Mouse (Mus musculus) forebrain, embryonic 14.5 days (tissue): ENCODE measurements at regions not wholly inside any gene's neighbourhood (a gene's known extent, or its start where the extent isn't known, plus 50 kb on each side); places are given as distances from the start of the nearest gene placed in this dataset.
A peak's percentile ranks its signal among the peaks of the same experiment; 100 is the strongest.

Source experiments
- ATAC-seq: fragments of 200-750 bp; cut with Nextera tagmentation; 2 replicates; pipeline ENCODE4 v1.8.0; 2017; ENCODE audit warnings: mild to moderate bottlenecking, moderate library complexity
- DNase-seq: peaks from one replicate; pipeline ENCODE4 v3.0.0-alpha.2; 2015; ENCODE audit warnings: low spot score
- H3K27ac ChIP-seq: fragments of 300-500 bp; sonication (generic); 2 replicates; pipeline ENCODE4 v1.5.1; 2014; ENCODE audit warnings: low read depth, mild to moderate bottlenecking, control low read depth, low read length, moderate library complexity
- H3K27me3 ChIP-seq: fragments of 300-500 bp; sonication (generic); replicated peaks from 2 replicates; pipeline ENCODE4 v1.6.1; 2014; ENCODE audit warnings: low read length, control low read depth, mixed read lengths; ENCODE audit not compliant: control insufficient read depth, insufficient read depth
- H3K36me3 ChIP-seq: fragments of 300-500 bp; sonication (generic); 2 replicates; pipeline ENCODE4 v1.6.1; 2014; ENCODE audit warnings: low read length, control low read depth; ENCODE audit not compliant: control insufficient read depth, insufficient read depth
- H3K4me1 ChIP-seq: fragments of 300-500 bp; sonication (generic); 2 replicates; pipeline ENCODE4 v1.6.1; 2014; ENCODE audit warnings: antibody characterized with exemption, low read length, control low read depth; ENCODE audit not compliant: control insufficient read depth, insufficient read depth
- H3K4me2 ChIP-seq: fragments of 300-500 bp; sonication (generic); 2 replicates; pipeline ENCODE4 v1.6.1; 2014; ENCODE audit warnings: mild to moderate bottlenecking, control low read depth, low read length
- H3K4me3 ChIP-seq: fragments of 300-500 bp; sonication (generic); 2 replicates; pipeline ENCODE4 v1.5.1; 2014; ENCODE audit warnings: low read depth, low read length, control low read depth
- H3K9ac ChIP-seq: fragments of 300-500 bp; sonication (generic); 2 replicates; pipeline ENCODE4 v1.6.1; 2014; ENCODE audit warnings: mild to moderate bottlenecking, low read length, control low read depth, moderate library complexity
- H3K9me3 ChIP-seq: fragments of 300-500 bp; sonication (generic); replicated peaks from 2 replicates; pipeline ENCODE4 v1.6.1; 2016; ENCODE audit warnings: low read length, control low read depth, mixed read lengths; ENCODE audit not compliant: control insufficient read depth
- WGBS: fragments of 180-500 bp; shearing (Covaris S2); extraction: QIAGEN DNeasy Blood & Tissue Kit; methylation state at CpG from one replicate; pipeline ENCODE4 v1.1.7; 2014; 5-methylcytosine and 5-hydroxymethylcytosine counted together

- no peak overlapping the region for H3K27ac ChIP-seq
- no peaks in the 10 kb centered on the region for H3K4me1 ChIP-seq
- H3K27me3 ChIP-seq: no peaks in the 10 kb centered on the region
- no peaks in the 10 kb centered on the region for H3K36me3 ChIP-seq
- no peak overlapping the region for H3K4me3 ChIP-seq
- H3K4me2 ChIP-seq: no peak overlapping the region
- no peaks in the 10 kb centered on the region for H3K9me3 ChIP-seq
- 95% methylated on average over 1 of the region's 1 CpGs for WGBS
- ATAC-seq: no peak
- H3K9ac ChIP-seq: no peak overlapping the region
- DNase-seq: no peak
Observed at GRCm38 (mm10) chr1:169033517-169033916, 497.7 kb downstream of the Nuf2 start.

GRCm38 (mm10) chr1:169031849-169032542 lies 499.3 kb downstream of the Nuf2 start:
- ATAC-seq (no peak), DNase-seq (no peak)
- H3K36me3 ChIP-seq: no peaks in the 10 kb centered on the region
- H3K4me1 ChIP-seq: no peaks in the 10 kb centered on the region
- no peak overlapping the region for H3K9ac ChIP-seq
- H3K27ac ChIP-seq: no peak overlapping the region
- H3K4me3 ChIP-seq: no peak overlapping the region
- 52% methylated on average over 8 of the region's 8 CpGs for WGBS
- H3K9me3 ChIP-seq: no peaks in the 10 kb centered on the region
- H3K27me3 ChIP-seq: no peaks in the 10 kb centered on the region
- H3K4me2 ChIP-seq: no peak overlapping the region

DNA sequence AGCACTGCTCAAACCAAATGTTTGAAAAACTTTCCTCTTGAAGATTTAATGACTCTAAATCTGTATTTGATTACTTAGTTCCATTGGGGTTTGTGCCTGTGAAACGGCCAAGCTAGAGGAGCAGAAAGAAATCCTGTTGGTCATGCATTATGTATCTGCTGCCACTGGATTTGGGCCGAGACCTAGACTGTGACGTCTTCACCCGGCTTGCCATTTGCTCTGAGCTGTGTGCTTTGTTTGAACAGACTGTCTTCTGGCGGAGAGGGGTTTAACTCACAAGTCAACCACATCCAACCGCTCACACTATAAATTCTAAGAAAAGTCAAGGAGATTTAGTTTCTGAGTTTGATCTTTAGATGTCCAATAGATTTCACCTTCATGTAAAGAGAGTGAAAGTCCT lies 503.6 kb downstream of the Nuf2 start:
- H3K4me3 ChIP-seq: no peak overlapping the region
- no peak overlapping the region for H3K27ac ChIP-seq
- no peak overlapping the region for H3K9ac ChIP-seq
- ATAC-seq: no peak
- WGBS: 76% methylated on average over 6 of the region's 6 CpGs
- H3K36me3 ChIP-seq: no peaks in the 10 kb centered on the region
- H3K4me2 ChIP-seq: no peak overlapping the region
- no peak for DNase-seq
- no peaks in the 10 kb centered on the region for H3K9me3 ChIP-seq
- H3K4me1 ChIP-seq: no peaks in the 10 kb centered on the region
- no peaks in the 10 kb centered on the region for H3K27me3 ChIP-seq

DNA sequence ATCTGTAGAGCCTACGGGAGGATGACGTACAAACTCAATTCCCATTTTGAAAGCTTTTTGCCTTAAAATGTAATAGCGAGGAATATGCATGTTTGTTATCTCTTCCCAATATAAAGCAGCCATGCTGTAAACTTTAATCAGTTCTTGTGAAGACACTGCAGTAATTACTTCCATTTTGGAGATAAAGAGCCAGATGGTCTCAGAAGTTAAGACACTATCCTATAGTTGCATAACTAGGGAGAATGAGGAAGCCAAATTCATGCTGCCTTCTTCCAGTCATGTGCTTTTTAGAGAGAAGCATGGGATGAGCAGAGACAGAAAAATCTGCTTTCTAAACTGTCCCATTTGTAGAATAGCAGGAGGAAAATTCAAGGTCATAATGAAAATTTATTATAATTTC lies 504.0 kb downstream of the Nuf2 start:
- no peaks in the 10 kb centered on the region for H3K27me3 ChIP-seq
- no peak for ATAC-seq
- no peak overlapping the region for H3K4me2 ChIP-seq
- DNase-seq: no peak
- H3K27ac ChIP-seq: no peak overlapping the region
- H3K9ac ChIP-seq: no peak overlapping the region
- no peaks in the 10 kb centered on the region for H3K36me3 ChIP-seq
- H3K4me3 ChIP-seq: no peak overlapping the region
- no peaks in the 10 kb centered on the region for H3K9me3 ChIP-seq
- 99% methylated on average over 3 of the region's 3 CpGs for WGBS
- H3K4me1 ChIP-seq: no peaks in the 10 kb centered on the region

- H3K4me2 ChIP-seq: no peak overlapping the region
- H3K27me3 ChIP-seq: no peaks in the 10 kb centered on the region
- H3K9me3 ChIP-seq: no peaks in the 10 kb centered on the region
- H3K36me3 ChIP-seq: no peaks in the 10 kb centered on the region
- DNase-seq (no peak), ATAC-seq (no peak)
- no peak overlapping the region for H3K4me3 ChIP-seq
- no peak overlapping the region for H3K27ac ChIP-seq
- no peaks in the 10 kb centered on the region for H3K4me1 ChIP-seq
- WGBS: 86% methylated on average over 4 of the region's 4 CpGs
- no peak overlapping the region for H3K9ac ChIP-seq
Observed at GRCm38 (mm10) chr1:169024531-169024930, 506.7 kb downstream of the Nuf2 start.

DNA sequence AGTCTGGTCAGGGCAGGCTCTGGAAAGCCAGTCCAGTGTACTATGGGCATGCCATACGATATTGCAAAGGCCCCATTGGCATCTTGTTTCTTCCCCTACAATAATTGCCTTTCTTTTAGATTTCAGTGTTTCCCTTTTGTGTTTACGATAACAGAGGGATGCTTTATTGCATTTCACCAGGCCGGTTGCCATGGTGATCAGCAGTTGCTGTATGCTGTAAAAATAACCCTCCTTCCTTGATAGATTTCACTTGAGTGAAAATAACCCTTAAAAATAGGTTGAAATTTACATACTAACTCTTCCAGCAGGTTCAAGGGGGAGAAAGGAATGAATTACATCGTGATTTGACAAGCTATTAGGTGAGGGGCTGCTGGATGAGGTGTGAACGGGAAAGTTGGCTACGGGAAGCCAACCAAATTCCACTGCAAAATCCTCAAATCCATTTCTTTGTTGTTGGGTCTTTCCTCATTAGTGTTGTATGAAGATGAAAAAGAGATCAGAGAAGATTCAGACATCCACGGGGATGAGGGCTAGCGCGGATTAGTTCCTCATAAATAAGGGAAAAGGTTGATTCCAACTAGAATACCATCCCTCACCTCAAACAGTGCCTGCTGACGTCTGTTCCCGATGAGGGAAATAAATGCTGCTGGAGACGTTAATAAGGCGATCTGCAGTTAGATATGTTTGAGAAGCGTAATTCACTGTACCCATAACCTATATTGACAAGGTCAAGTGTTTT lies 539.6 kb downstream of the Nuf2 start:
- Histone ChIP-seq H3K27ac (peak overlapping the region; percentile 40), H3K9me3 (no peaks in the 10 kb centered on the region), H3K36me3 (no peaks in the 10 kb centered on the region), H3K4me1 (peaks cover 4% of the 10 kb centered on the region; the same call in 1 of the 2 replicates), H3K27me3 (no peaks in the 10 kb centered on the region), H3K4me3 (no peak overlapping the region), H3K9ac (no peak overlapping the region), H3K4me2 (peak overlapping the region; percentile 4; the same call in 1 of the 2 replicates)
- ATAC-seq (peak; percentile 76; the same call in 1 of the 2 replicates), DNase-seq (peak; percentile 88)
- WGBS: 44% methylated on average over 14 of the region's 14 CpGs

- no peak overlapping the region for H3K4me3 ChIP-seq
- WGBS: 86% methylated on average over 8 of the region's 8 CpGs
- no peaks in the 10 kb centered on the region for H3K4me1 ChIP-seq
- no peak overlapping the region for H3K9ac ChIP-seq
- no peaks in the 10 kb centered on the region for H3K9me3 ChIP-seq
- H3K27ac ChIP-seq: no peak overlapping the region
- no peaks in the 10 kb centered on the region for H3K27me3 ChIP-seq
- DNase-seq (no peak), ATAC-seq (no peak)
- no peak overlapping the region for H3K4me2 ChIP-seq
- no peaks in the 10 kb centered on the region for H3K36me3 ChIP-seq
Observed at GRCm38 (mm10) chr1:168975037-168975698, 543.1 kb upstream of the Pbx1 start.

DNA sequence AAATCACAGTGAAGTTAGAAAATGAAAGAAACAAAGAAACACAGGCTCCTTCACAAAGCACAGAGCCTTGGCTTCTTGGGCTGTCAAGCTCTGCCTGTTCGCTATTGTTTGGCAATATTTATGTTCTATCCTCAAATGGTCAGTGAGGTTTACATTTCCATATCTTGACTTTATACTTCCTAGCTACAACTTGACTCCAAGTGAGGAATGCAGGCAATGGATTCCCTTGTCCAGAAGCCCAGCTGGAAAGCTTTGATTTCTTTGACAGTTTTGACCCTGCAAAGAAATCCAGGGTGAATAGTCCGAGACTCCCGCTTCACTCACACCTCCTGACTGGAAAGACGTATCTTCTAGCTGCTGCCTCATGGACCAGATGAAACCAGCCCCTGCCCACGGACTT lies 537.3 kb upstream of the Pbx1 start:
- DNase-seq: no peak
- Histone ChIP-seq H3K4me3 (no peak overlapping the region), H3K27me3 (no peaks in the 10 kb centered on the region), H3K4me2 (no peak overlapping the region), H3K4me1 (peaks cover 4% of the 10 kb centered on the region; the same call in 1 of the 2 replicates), H3K9me3 (no peaks in the 10 kb centered on the region), H3K9ac (no peak overlapping the region), H3K36me3 (no peaks in the 10 kb centered on the region), H3K27ac (no peak overlapping the region)
- ATAC-seq: no peak
- WGBS: 68% methylated on average over 5 of the region's 5 CpGs

GRCm38 (mm10) chr1:168967334-168967733 lies 535.3 kb upstream of the Pbx1 start:
- ATAC-seq: no peak

More at GRCm38 (mm10) chr1:168967334-168967733, 535.3 kb upstream of the Pbx1 start:
- Histone ChIP-seq H3K9me3 (no peaks in the 10 kb centered on the region), H3K9ac (no peak overlapping the region), H3K4me3 (no peak overlapping the region), H3K27ac (no peak overlapping the region), H3K27me3 (no peaks in the 10 kb centered on the region), H3K4me2 (no peak overlapping the region), H3K4me1 (peaks cover 7% of the 10 kb centered on the region; the same call in 1 of the 2 replicates), H3K36me3 (no peaks in the 10 kb centered on the region)
- WGBS: 83% methylated on average over 2 of the region's 2 CpGs
- DNase-seq: no peak
